8 mouse cellular contexts compared by ENCODE assay signal in the genomic region with DNA sequence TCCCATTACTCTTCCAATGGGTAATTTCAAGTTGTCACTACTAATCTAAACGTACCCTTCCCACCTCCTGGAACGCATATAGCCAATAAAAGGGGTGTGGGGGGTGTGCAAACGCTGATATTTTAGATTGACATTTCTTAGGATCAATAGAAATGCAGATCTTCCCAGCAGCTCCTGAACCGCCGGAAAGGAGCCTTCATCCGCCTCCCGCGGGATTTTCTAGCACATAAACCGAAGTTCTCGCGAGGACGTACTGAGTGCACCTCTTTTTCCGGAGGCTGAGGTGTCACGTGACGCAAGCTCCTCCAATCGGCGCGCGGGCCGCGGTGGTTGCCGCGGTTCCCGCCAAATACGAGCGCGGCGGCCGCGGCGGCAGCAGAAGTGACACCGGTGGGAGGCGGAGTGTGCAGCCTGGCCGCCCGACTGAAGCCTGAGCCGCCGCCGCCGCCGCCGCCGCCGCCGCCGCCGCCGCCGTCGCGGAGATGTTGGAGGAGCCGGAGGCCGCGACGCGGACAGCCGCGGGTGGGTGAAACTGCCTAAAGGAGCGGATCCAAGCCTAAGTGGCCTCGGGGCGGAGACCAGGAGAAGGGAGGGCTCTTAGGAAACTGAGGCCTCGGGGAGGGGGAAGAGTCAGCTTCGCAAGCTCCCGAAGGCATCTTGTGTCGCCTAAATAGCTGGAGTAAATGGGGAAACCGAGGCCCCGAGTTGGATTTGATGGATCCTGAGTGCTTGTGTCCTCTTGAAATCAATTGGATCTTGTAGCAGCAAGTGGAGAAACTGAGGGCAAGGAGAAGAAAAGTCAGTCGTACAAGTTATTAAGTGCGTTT. TPM values are rescaled to one million over a fixed set of nuclear protein-coding genes. Genes with fewer than 3 reads are reported as not detected.
DNase-seq lines count a peak whose midpoint lies in the region; ATAC-seq lines count a peak whose summit lies in the region.

Chaf1a (plus strand) TSS at position 410 of the 827 bp plus-strand sequence.

- peak within 1 kb of the TSS; percentile 78 for H3K4me2 ChIP-seq in hindbrain, embryonic 12.5 days (replicated peaks)

- WGBS in hindbrain, embryonic 12.5 days: under 1% methylated on average over 68 of the region's 68 CpGs

- peak; percentile 79 for ATAC-seq in hindbrain, embryonic 12.5 days (ENCODE audit: low FRiP score)

- H3K27me3 ChIP-seq in hindbrain, embryonic 12.5 days: no peaks in the 10 kb centered on the region

- peaks cover 4% of the 10 kb centered on the region; the same call in 1 of the 2 replicates for H3K36me3 ChIP-seq in hindbrain, embryonic 12.5 days

- peak within 1 kb of the TSS; percentile 59 for H3K9ac ChIP-seq in hindbrain, embryonic 12.5 days

- H3K4me3 ChIP-seq in hindbrain, embryonic 12.5 days: peak within 1 kb of the TSS; percentile 61

- peaks cover 21% of the 10 kb centered on the region for H3K4me1 ChIP-seq in hindbrain, embryonic 12.5 days

- H3K27ac ChIP-seq in hindbrain, embryonic 12.5 days: peak within 1 kb of the TSS; percentile 69

- peak; percentile 99 for DNase-seq in NIH3T3 (ENCODE audit: low read depth)
- peak; percentile 99 for DNase-seq in cerebellum, postnatal 10 days
- peak; percentile 97 to 98 for DNase-seq in frontal cortex, postnatal 10 days (ENCODE audit: low spot score in 2 of 2)
- peak; percentile 94 to 98 for DNase-seq in layer of hippocampus, postnatal 14 days (ENCODE audit: low spot score in 2 of 2)
- peak; percentile 99 for DNase-seq in lung, postnatal 14 days
- DNase-seq in retina, adult 2 months (ENCODE audit: low read depth, low spot score): peak; percentile 89
- peak; percentile 93 to 96 for DNase-seq in thymus, postnatal 36 days

- no peaks in the 10 kb centered on the region for H3K9me3 ChIP-seq in hindbrain, embryonic 12.5 days (replicated peaks)

RNA-seq across cellular contexts. Expression of gene Chaf1a, which starts in this region (rescaled TPM):
- 26.8 and 30.2 TPM in 2 replicates for polyA plus RNA-seq in hindbrain, embryonic 12.5 days (2016; fragmentation: Nextera tagmentation; extraction: Ambion mirVana)
- total RNA-seq in layer of hippocampus, postnatal 14 days (2021): 1 to 10 TPM; 3.5 to 5.0 TPM

Comparison
In these comparisons a context has a peak if more than half of its experiments do, and no peak if none do; other contexts are left out.
1. Peak in every context shown above with its lines: DNase-seq, ATAC-seq, H3K4me3 ChIP-seq and H3K27ac ChIP-seq.